Mouse (Mus musculus) heart, postnatal 10 days (tissue): ENCODE results near the gene Tmem19. TPM values are rescaled to one million over a fixed set of nuclear protein-coding genes. Genes with fewer than 3 reads are reported as not detected.

Experiments used
- DNase-seq, 2 experiments: peaks; one replicate each; pipeline ENCODE4 v3.0.0; 2021
- intact Hi-C: fragments of 180-260 bp; cut with DNase I; formaldehyde crosslinking; loops from one replicate; pipeline ENCODE4 v1.15.1; 2025
- total RNA-seq, 2 experiments: library from RNA; stranded (reverse); gene quantifications; 2 replicates each; pipeline ENCODE4 v1.2.3; 2021

The Tmem19 gene
- total RNA-seq = 10 to 100 TPM; 16.0 to 20.7 TPM

- intact Hi-C loops = no loop called here
- peak; percentile 97 to 98 for DNase-seq
These were observed at the start of gene Tmem19 for GRCm38 (mm10) chr10:115361840-115362622. Gene Tmem19 (minus strand): TSS chr10:115362501.

GRCm38 (mm10) chr10:115406393-115406792 is 44.1 kb upstream of the Tmem19 start:
- peak; percentile 43 to 72 for DNase-seq
- intact Hi-C loops = loop anchor here (5.0 kb wide), 1 partner anchor 211 kb away; no protein-coding TSS in a partner anchor

GRCm38 (mm10) chr10:115391896-115392295 is 29.6 kb upstream of the Tmem19 start:
- intact Hi-C loops = no loop called here
- no peak for DNase-seq

DNA sequence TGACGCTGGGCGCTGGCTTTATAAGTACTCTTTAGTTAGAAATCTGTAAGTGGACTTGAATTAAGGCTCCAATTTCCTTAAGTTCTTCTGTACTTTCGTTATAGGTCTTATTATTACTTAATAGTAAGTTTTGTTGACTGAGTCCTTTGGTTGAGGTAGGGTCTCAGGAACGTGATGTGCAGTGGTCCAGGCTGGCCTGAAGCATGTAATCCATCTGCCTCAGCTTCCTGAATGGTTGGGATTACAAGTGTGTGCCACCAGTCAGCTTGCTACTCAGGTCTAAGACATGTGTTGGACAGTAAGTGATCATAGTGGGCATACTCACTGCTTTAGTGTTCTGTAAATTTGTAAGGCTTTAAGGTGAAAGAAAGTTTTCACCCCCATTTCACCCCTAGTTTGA is 28.8 kb upstream of the Tmem19 start:
- no peak for DNase-seq
- intact Hi-C loops = no loop called here

- intact Hi-C loops = loop anchor here (10.0 kb wide), 2 partner anchors 143 to 1557 kb away; no protein-coding TSS in a partner anchor
- no peak for DNase-seq
These were observed 25.6 kb upstream of the Tmem19 start for GRCm38 (mm10) chr10:115387891-115388290.

- DNase-seq = peak; percentile 77 to 80
- intact Hi-C loops = loop anchor here (2.0 to 10.0 kb wide), 3 partner anchors 71 to 1559 kb away; partner anchors contain the start of gene Rab21
These were observed 23.0 kb upstream of the Tmem19 start for GRCm38 (mm10) chr10:115385018-115386002.

DNA sequence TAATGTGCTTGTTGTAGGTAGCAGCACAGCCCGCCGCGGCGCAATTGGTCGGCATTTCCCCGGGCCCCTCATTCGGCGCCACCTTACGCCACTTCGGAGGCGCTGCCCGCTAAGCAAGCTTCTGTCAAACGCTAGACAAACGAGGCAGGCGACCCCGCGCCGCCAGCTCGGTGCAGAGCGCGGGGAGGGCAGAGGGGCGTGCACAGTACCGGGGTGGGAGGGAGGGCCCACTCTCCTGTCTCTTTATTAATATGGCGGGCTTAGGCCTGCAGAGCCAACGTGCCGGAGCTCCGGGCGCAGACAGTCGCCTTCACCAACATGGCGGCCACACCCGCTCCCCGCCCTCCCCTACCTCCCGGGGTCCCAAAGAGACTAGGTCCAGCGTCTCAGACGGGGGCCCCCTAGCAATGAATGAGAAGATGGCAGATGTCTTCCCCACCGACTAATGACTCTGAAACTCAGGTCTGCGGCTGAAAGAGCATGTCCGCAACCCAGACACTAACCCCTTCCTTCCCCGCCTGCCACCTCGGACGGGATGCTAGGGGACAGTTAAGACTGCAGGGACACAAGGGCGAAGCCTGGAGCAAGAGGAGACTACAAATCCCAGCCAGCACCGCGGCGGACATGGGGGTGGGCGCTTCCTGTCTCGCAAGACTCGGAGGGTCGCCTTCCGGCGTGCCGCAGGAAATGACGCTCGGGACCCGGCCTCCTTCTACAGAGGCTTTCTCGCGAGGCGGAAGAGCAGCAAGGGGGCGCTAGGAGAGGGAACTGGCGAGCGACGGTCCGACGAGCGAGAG is 22.1 kb upstream of the Tmem19 start, which contains the start of the genes Thap2 and Zfc3h1:
Gene Thap2, minus strand, starts transcription at position 223 of the 797 bp plus-strand sequence.
Gene Zfc3h1, plus strand, starts transcription at position 739 of the 797 bp plus-strand sequence.
- DNase-seq = peak; percentile 98 to 99
- intact Hi-C loops = loop anchor here (1.0 to 10.0 kb wide), 4 partner anchors 21 to 1560 kb away; partner anchors contain the start of gene Rab21

GRCm38 (mm10) chr10:115383644-115384220 is 21.4 kb upstream of the Tmem19 start:
- no peak for DNase-seq
- intact Hi-C loops = loop anchor here (1.0 to 10.0 kb wide), 4 partner anchors 20 to 1561 kb away; partner anchors contain the start of gene Rab21

GRCm38 (mm10) chr10:115382846-115383643 is 20.7 kb upstream of the Tmem19 start:
- no peak for DNase-seq
- intact Hi-C loops = loop anchor here (10.0 kb wide), 2 partner anchors 138 to 1562 kb away; no protein-coding TSS in a partner anchor

GRCm38 (mm10) chr10:115381506-115382084 is 19.3 kb upstream of the Tmem19 start:
- DNase-seq = no peak
- intact Hi-C loops = loop anchor here (10.0 kb wide), 2 partner anchors 137 to 1563 kb away; no protein-coding TSS in a partner anchor

DNA sequence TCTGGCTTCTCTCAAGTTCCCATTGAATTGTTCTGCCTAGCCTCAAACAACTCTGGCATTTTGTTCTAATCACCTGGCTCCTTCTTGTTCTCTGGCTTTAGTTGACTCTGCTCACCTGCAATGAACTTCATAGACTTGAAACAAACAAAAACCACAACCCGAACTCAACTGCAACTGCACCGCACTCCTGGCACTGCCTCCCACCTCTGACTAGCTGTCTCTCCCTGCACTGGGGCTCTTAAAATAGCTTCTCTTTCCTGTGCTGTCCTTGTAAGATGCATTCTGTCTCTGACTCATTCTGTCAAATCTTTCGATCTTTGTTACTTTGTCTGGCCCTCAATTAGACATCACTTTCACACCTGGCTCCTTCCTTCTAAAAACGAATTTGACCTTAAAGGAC is 850 bp upstream of the Tmem19 start:
- intact Hi-C loops = loop anchor here (1.0 kb wide), 1 partner anchor 21 kb away; the partner anchor contains the start of genes Thap2 and Zfc3h1
- DNase-seq = peak in 1 of 2 experiments; percentile 15

DNA sequence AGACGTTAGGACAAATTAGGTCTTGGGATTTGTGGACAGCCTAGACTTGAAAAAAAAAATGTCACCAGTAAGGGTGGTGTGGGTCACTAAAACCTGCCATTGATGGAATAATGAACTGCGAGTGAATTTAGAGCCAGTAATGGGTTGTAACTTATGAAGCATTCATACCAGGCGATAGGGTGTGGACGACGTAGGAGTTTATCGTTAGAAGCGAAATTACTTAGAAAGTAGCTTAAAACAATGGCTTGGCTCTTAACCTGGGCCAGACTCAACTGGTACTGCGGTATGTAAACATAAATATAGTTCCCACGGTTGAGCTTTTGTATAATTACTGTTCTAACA is 293 bp upstream of the Tmem19 start:
- no peak for DNase-seq
- intact Hi-C loops = no loop called here

- no peak for DNase-seq
- intact Hi-C loops = no loop called here
These were observed 3.2 kb downstream of the Tmem19 start for GRCm38 (mm10) chr10:115359066-115359465.

DNA sequence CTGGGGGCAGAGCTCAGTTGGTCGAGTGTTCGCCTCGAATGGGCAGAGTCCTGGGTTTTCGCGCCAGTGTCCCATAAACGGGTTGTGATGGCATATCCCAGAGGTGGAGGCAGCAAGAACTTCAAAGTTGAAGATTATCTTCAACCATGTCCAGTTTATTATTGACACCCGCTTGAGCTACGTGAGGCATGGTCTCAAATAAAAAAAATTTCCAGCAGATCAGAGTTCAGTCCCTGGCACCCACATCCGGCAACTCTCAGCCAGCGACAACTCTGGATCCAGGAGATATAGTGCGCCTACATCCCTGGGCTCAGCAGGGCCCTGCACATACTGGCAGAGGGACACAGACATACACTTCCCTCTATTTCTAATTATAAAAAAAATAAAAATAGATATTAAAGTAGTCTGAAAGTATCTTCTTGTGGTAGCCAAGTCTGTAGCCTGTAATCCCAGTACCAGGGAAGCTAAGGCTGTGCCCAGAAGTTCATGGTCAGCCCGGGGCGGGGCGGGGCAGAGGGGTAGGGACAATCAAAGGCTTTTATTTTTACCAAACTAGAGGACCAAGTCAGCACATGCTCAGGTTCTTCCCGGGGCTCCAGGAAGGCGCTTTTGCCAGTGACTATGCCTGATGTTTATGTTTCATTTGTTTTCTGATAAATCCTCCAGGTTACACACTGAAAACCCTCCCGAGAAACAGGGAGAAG is 3.9 kb downstream of the Tmem19 start:
- no peak for DNase-seq
- intact Hi-C loops = no loop called here

GRCm38 (mm10) chr10:115356106-115356505 is 6.2 kb downstream of the Tmem19 start:
- intact Hi-C loops = no loop called here
- DNase-seq = no peak

GRCm38 (mm10) chr10:115355016-115355415 is 7.3 kb downstream of the Tmem19 start:
- intact Hi-C loops = no loop called here
- no peak for DNase-seq

DNA sequence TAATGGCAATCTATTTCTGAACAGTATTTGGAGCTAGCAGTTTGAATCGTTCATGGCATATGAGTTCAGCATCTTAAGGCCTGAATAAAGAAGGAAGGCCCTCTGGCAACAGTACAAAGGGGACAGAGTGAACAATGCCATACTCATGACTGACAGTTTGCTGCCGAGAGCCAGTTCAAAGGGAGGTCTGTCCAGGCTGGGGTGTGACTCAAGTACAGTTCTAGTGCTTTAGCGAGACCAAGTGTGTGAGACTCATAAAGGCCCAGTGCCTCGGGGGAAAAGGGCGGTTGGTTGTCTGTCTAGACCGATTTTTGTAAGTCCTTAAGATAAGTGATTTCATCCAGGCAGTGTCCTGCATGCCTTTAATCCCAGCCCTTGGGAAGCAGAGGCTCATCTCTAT is 7.7 kb downstream of the Tmem19 start:
- no peak for DNase-seq
- intact Hi-C loops = no loop called here
